Mouse (Mus musculus) stomach, postnatal 0 days (tissue): ENCODE data around the gene Car5a.

Experiments used
- CTCF ChIP-seq: IDR thresholded peaks from 2 replicates; pipeline ENCODE4 v1.5.1; 2016; ENCODE audit warnings: antibody characterized with exemption, low read depth, mild to moderate bottlenecking, moderate library complexity
- EP300 ChIP-seq: optimal IDR thresholded peaks from 2 replicates; pipeline ENCODE3; 2016; ENCODE audit warnings: antibody characterized with exemption

DNA sequence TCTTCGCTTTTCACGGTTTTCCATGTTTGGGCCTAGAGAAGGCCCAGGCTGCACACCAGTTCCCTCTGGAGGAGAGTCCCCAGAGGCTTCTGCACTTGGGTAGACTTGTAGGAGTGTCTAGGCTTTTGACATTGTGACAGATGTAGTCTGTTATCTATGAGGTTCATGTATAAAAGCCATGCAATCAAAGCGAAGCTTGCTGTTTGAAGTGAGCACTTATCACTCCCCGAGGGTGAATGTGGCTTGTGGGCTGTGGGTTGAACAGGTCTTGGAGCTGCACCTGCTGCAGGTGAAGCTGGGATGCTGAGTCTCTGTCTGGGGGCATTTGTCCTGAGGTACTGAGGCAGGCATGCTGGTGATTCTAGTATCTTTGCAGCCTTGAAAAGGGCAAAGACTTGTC, 23.8 kb upstream of the Car5a start:
- TF ChIP-seq CTCF (no peak), EP300 (no peak)
